Mouse (Mus musculus): ENCODE measurements around the gene C1qtnf9. TPM values are rescaled to one million over a fixed set of nuclear protein-coding genes. Genes with fewer than 3 reads are reported as not detected.

C1qtnf9 gene
- polyA plus RNA-seq, 1 experiment from 2014 or later, result 0.15 TPM

DNA sequence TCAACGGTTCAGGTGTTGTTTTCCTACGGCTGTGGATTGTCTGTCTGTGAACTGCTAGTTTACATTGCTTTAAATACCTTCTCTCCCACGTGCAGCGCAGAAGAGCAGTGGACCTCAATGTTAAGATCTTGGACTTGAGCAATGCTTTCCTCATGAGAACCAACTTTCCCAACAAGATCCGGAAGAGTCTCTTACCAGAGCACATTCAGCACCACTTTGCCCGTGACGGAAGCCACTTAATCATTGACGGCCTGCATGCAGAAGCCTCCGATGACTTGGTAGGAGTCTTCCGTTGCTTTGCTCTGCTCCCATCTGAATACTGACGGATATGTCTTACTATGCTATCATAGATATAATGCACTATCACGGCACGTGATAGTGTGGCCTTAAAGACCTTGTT lies 34.1 kb downstream of the C1qtnf9 start:
- peaks cover 8% of the 10 kb centered on the region for H3K4me1 ChIP-seq
- no peak for DNase-seq (ENCODE audit: low spot score)
- no peaks in the 10 kb centered on the region for H3K9me3 ChIP-seq
- H3K4me3 ChIP-seq, result no peak overlapping the region
- peaks cover 72% of the 10 kb centered on the region for H3K36me3 ChIP-seq (replicated peaks)
- no peaks in the 10 kb centered on the region for H3K27me3 ChIP-seq (replicated peaks; ENCODE audit: low read depth, poor library complexity, severe bottlenecking)
- no peak overlapping the region for H3K27ac ChIP-seq (replicated peaks)
- 95% methylated on average over 13 of the region's 13 CpGs for WGBS

DNA sequence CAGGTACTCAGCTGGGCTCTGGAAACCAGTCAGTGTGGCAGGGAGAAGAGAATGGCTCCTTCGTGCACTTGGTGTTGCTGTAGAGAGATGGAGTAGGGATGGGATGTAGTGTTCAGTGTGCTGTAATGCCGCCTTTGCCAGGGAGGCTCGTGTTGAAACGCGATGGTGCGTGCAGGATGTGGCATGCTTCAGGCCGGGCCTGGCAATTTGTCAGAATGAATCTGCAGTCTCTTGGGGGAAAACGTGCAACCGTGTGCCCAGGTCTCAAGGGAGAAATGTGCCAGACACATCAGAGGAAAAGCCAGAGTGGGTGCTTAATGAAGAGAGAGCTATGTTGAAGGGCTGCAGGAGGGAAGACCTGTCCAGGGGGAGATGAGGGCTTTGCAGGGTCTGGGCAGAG lies 37.0 kb downstream of the C1qtnf9 start:
- 93% methylated on average over 9 of the region's 9 CpGs for WGBS
- Histone ChIP-seq H3K4me3 (no peak overlapping the region), H3K9me3 (no peaks in the 10 kb centered on the region), H3K36me3 (replicated peaks) (peaks cover 56% of the 10 kb centered on the region), H3K27me3 (replicated peaks; ENCODE audit: low read depth, poor library complexity, severe bottlenecking) (no peaks in the 10 kb centered on the region), H3K4me1 (peaks cover 20% of the 10 kb centered on the region), H3K27ac (replicated peaks) (no peak overlapping the region)
- DNase-seq (ENCODE audit: low spot score), result no peak

DNA sequence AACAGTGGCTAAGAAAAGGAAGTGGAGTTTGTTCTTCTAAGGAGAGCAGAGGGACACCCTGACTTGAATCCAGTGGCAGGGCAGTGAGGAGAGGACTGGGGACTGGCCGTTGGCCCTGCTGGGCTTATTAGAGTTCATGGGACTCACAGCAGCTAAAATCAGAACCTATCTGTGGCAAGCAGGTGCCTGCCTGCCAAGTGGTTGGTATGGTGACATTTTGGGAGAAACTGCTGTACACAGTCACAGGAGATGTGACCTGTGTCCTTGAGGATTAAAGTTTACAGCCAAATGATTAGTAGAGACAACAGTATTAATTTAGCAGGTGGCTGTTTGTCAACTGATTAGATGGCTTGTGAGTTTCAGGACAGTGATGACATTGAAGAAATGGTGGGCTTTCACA lies 37.9 kb downstream of the C1qtnf9 start:
- Histone ChIP-seq H3K36me3 (replicated peaks) (peaks cover 50% of the 10 kb centered on the region), H3K27ac (replicated peaks) (0 out of 2 replicates have a peak overlapping the region, but pooled peaks have one; percentile 12), H3K4me3 (no peak overlapping the region), H3K27me3 (replicated peaks; ENCODE audit: low read depth, poor library complexity, severe bottlenecking) (no peaks in the 10 kb centered on the region), H3K4me1 (peaks cover 20% of the 10 kb centered on the region), H3K9me3 (no peaks in the 10 kb centered on the region)
- 79% methylated on average over 1 of the region's 1 CpGs for WGBS
- no peak for DNase-seq (ENCODE audit: low spot score)

DNA sequence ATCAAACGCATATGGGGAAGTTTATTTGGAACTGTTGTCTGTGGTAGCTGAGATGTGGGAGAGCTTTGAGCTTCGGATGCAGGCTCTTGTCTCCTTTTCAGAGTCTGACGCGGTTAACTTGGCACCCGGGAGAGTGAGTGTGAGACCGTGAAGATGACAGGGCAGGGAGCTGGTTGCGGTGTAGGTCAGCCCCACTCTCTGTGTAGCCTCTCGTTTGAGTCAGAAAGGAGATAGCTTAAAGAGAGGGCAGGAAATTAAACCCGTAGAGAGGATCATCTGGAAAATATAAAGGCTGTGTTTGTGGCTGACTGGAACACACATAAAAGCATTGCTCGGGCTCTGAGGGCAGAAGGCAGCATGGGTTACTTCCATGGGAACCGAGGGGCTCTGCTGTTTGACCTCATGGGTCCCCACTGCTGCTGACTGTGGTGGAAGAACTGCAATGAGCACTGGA lies 39.0 kb downstream of the C1qtnf9 start:
- Histone ChIP-seq H3K9me3 (no peaks in the 10 kb centered on the region), H3K27me3 (replicated peaks; ENCODE audit: low read depth, poor library complexity, severe bottlenecking) (no peaks in the 10 kb centered on the region), H3K4me3 (no peak overlapping the region), H3K36me3 (replicated peaks) (peaks cover 48% of the 10 kb centered on the region), H3K27ac (replicated peaks) (peak overlapping the region; percentile 54), H3K4me1 (peaks cover 20% of the 10 kb centered on the region)
- 39% methylated on average over 11 of the region's 11 CpGs for whole genome bisulfite sequencing
- peak; percentile 58 for DNase-seq (ENCODE audit: low spot score)

DNA sequence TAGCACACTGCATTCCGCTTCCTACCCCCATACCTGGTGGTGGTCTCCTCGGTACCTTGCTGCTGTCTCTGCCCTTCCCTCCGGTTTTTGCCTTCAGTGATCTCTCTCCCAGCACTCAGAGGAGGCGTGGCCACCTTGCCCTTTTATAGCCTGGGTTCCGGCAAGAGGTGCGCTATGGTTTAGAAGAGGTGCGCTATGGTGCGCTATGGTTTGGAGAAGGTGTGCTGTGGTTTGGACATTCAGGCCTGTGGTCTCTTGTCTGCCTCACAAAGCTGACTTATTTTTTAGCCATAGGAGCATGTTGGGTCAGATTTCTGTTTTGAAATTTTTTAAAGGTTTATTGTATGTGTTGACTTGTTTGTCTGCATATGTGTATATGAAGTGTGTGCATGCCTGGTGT lies 41.9 kb downstream of the C1qtnf9 start:
- Histone ChIP-seq H3K4me3 (no peak overlapping the region), H3K27ac (replicated peaks) (no peak overlapping the region), H3K4me1 (peaks cover 20% of the 10 kb centered on the region), H3K9me3 (no peaks in the 10 kb centered on the region), H3K27me3 (replicated peaks; ENCODE audit: low read depth, poor library complexity, severe bottlenecking) (no peaks in the 10 kb centered on the region), H3K36me3 (replicated peaks) (peaks cover 43% of the 10 kb centered on the region)
- DNase-seq (ENCODE audit: low spot score), result no peak
- 90% methylated on average over 8 of the region's 8 CpGs for WGBS

DNA sequence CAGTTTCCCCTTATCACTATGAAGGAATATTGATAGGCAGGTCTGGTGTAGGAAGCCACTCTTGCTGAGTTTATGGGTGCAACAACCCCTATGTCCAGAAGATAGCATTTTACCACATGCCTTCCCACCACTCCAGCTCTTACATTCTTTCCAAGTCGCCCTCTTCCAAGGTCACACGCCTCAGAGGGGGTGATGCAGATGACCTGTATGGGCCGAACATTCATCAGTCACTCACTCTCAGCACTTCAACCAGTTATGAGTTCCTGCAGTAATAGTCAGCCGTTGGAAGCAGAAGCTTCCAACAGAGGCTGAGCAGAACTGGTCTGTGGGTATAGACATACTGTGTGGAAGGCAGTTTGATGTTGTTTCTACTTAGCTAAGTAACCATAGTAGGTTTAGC lies 43.6 kb downstream of the C1qtnf9 start:
- H3K4me3 ChIP-seq, result no peak overlapping the region
- no peak for DNase-seq (ENCODE audit: low spot score)
- H3K9me3 ChIP-seq, result no peaks in the 10 kb centered on the region
- peaks cover 49% of the 10 kb centered on the region for H3K36me3 ChIP-seq (replicated peaks)
- H3K27ac ChIP-seq (replicated peaks), result no peak overlapping the region
- 92% methylated on average over 4 of the region's 4 CpGs for WGBS
- no peaks in the 10 kb centered on the region for H3K27me3 ChIP-seq (replicated peaks; ENCODE audit: low read depth, poor library complexity, severe bottlenecking)
- H3K4me1 ChIP-seq, result peaks cover 17% of the 10 kb centered on the region

DNA sequence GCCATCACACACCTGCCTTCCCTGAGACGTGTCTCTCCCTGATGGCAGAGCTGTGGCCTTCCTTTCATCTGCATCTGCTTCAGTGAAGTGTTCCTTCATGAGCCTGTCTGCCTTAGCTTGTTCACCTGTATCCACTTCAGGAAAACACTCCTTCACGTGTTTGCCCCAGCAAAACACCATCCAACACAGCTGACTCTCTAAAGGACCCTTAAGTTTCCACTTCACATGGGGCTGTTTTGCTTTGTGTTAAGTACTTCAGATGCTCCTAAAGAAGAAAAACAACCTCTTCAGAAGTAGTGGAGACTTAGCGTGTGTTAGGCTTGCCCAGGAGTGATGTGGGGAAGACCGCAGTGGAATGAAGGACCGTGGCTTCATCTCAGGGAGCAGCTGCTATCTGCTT lies 47.2 kb downstream of the C1qtnf9 start:
- Histone ChIP-seq H3K4me1 (no peaks in the 10 kb centered on the region), H3K27ac (replicated peaks) (no peak overlapping the region), H3K36me3 (replicated peaks) (peaks cover 65% of the 10 kb centered on the region), H3K4me3 (no peak overlapping the region), H3K27me3 (replicated peaks; ENCODE audit: low read depth, poor library complexity, severe bottlenecking) (no peaks in the 10 kb centered on the region), H3K9me3 (no peaks in the 10 kb centered on the region)
- DNase-seq (ENCODE audit: low spot score), result no peak
- 92% methylated on average over 5 of the region's 5 CpGs for WGBS

DNA sequence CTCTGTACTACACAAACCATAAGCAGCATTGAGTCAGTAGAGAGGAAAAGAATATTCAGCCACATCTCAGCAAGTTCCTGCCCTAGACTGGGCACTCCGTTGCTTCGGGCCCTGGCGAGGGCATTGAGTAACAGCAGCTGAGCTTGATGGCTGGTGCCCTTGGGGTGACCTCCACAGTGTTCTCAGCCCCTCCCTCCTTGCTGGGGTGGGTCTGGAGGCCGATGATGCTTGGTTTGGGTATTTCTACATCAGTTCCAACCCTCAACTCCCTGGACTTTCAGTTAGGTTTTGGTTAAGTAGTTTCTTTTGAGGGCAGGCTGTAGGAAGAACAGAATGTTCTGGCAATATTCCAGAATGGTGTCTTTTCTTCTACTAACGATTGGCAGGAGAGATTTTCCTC lies 50.1 kb downstream of the C1qtnf9 start:
- no peak overlapping the region for H3K27ac ChIP-seq (replicated peaks)
- 85% methylated on average over 5 of the region's 5 CpGs for WGBS
- H3K4me1 ChIP-seq, result no peaks in the 10 kb centered on the region
- H3K4me3 ChIP-seq, result no peak overlapping the region
- no peaks in the 10 kb centered on the region for H3K27me3 ChIP-seq (replicated peaks; ENCODE audit: low read depth, poor library complexity, severe bottlenecking)
- H3K9me3 ChIP-seq, result no peaks in the 10 kb centered on the region
- DNase-seq (ENCODE audit: low spot score), result no peak
- H3K36me3 ChIP-seq (replicated peaks), result peaks cover 46% of the 10 kb centered on the region

DNA sequence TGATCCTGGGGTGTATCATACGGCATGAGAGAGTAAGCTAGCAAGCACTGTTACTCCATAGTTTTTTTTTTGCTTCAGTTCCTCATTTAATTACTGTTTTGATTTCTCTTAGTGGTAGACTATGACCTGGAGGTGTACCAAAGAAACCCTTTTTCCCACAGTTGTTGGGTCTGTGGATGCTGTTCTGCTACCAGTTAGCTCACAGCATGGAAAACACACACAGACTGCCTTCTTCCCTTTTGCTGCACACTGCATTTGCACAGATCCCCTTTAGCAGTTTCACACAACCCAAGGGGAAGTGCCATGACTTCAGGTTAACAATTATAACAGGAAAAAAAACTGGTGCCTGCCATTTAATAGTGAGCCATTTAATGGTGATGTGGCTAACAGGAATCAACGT lies 62.2 kb downstream of the C1qtnf9 start:
- no peaks in the 10 kb centered on the region for H3K4me1 ChIP-seq
- H3K9me3 ChIP-seq, result peaks cover 11% of the 10 kb centered on the region; the same call in 1 of the 2 replicates
- WGBS, result 96% methylated on average over 2 of the region's 2 CpGs
- H3K27me3 ChIP-seq (replicated peaks; ENCODE audit: low read depth, poor library complexity, severe bottlenecking), result no peaks in the 10 kb centered on the region
- peaks cover 57% of the 10 kb centered on the region for H3K36me3 ChIP-seq (replicated peaks)
- no peak overlapping the region for H3K4me3 ChIP-seq
- no peak overlapping the region for H3K27ac ChIP-seq (replicated peaks)
- DNase-seq (ENCODE audit: low spot score), result no peak

Other genes starting within 250 kb of the C1qtnf9 start
- gene Spata13, start 134.1 kb upstream of the C1qtnf9 start, polyA plus RNA-seq (2016; fragmentation: Nextera tagmentation; extraction: Ambion mirVana), result 28.2 and 39.6 TPM in 2 replicates
- gene Mipep, start 16.4 kb downstream of the C1qtnf9 start, polyA plus RNA-seq (2016; fragmentation: Nextera tagmentation; extraction: Ambion mirVana), result 24.6 and 25.0 TPM in 2 replicates